Mouse (Mus musculus): Measurements from ENCODE around the gene Pmp22. TPM values are rescaled to one million over a fixed set of nuclear protein-coding genes. Genes with fewer than 3 reads are reported as not detected.

Pmp22 gene
- polyA plus RNA-seq, 1 experiment from 2014 or later, result 95.6 TPM

- no peak overlapping the region for H3K27ac ChIP-seq (replicated peaks in 1 of 2; ENCODE audit: control insufficient read depth in 1 of 2, insufficient read depth in 1 of 2, low read depth in 2 of 2, low read length in 2 of 2)
- H3K4me2 ChIP-seq (ENCODE audit: low read length), result no peak overlapping the region
- 79% methylated on average over 3 of the region's 3 CpGs for WGBS
- peaks cover 13% of the 10 kb centered on the region for H3K9me3 ChIP-seq (ENCODE audit: control insufficient read depth, low read length)
- no peaks in the 10 kb centered on the region for H3K27me3 ChIP-seq (ENCODE audit: control insufficient read depth, insufficient read depth, low read length)
- no peaks in the 10 kb centered on the region for H3K4me1 ChIP-seq (ENCODE audit: control insufficient read depth in 2 of 2, insufficient read depth in 2 of 2, low read length in 2 of 2)
- no peak overlapping the region for H3K4me3 ChIP-seq (ENCODE audit: control insufficient read depth in 1 of 2, insufficient read depth in 1 of 2, low read depth in 1 of 2, low read length in 2 of 2)
- no peak for ATAC-seq (ENCODE audit: insufficient number of reproducible peaks, insufficient read depth, low FRiP score, low read depth)
- no peaks in the 10 kb centered on the region for H3K36me3 ChIP-seq (ENCODE audit: control insufficient read depth, insufficient read depth, low read length)
- H3K9ac ChIP-seq (ENCODE audit: low read length), result no peak overlapping the region
These were observed 73.3 kb downstream of the Pmp22 start for GRCm38 (mm10) chr11:63201989-63202535.

Other genes starting within 250 kb of the Pmp22 start
- 46.0 and 49.3 TPM in 2 replicates for gene Tvp23b, start 249.5 kb upstream of the Pmp22 start, polyA plus RNA-seq (2014; fragmentation: Nextera tagmentation; extraction: Ambion mirVana)
- gene Cdrt4, start 177.8 kb upstream of the Pmp22 start, polyA plus RNA-seq (2014; fragmentation: Nextera tagmentation; extraction: Ambion mirVana), result not detected in 2 replicates
- gene Tekt3, start 67.3 kb upstream of the Pmp22 start, polyA plus RNA-seq (2014; fragmentation: Nextera tagmentation; extraction: Ambion mirVana), result not detected in 2 replicates